Mouse (Mus musculus) Muller cell, postnatal 12 days (primary cell): ENCODE results near the gene Cherp.

Experiments used
- DNase-seq: peaks from one replicate; pipeline ENCODE4 v3.0.0-alpha.2; 2015; ENCODE audit errors: inconsistent ontology term

Cherp gene

DNA sequence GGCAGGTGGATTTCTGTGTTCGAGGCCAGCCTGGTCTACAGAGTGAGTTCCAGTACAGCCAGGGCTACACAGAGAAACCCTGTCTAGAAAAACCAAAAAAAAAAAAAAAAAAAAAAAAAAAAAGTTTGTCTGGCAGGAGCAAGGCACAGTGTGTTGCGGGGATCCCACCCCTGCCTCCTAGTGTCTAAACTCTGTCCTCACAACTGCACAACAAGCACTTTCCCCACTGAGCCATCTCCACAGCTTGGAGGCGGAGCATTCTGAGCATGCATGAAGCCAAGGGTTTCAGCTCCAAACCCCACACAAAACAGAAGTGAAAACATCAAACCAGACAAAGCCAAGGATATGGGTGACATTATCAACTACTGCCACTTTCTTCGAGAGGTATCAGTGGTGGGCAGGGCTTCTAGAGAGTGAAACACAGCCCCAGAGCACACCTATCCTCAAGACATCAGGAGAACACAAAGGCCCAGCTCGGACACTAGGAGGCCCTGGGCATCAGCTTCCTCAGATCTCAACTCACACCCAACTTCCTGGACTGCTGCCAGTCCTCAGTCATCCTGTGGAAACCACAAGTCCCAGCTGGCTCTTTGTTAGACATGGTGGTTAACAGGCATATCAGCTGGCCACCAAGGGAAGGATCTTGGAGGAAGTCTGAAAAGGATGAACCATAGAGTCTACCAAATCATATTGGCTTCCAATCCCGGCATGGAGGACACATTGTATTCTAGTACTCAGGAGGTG lies 10.6 kb upstream of the Cherp start:
- peak; percentile 66 for DNase-seq

DNA sequence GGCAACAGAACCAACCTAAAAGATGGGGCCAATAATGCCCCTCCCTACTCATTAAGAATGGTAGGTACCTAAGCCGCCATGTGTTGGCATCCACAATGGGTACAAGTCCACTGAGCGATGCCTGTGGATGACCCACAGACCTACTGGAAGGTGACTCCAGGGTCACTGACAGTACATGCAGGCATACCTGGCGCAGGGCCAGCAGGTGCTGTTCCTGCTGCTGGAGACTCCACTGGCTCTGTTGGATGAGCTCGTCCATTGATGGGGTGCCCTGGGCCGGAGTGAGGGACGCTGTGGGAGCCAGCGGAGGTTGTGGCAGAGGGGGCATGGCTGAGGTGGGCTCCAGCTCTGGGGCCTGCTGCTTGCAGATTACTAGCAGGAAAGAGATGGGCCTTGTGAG lies 4.3 kb downstream of the Cherp start:
- DNase-seq = no peak

- DNase-seq = no peak
These were observed 5.0 kb downstream of the Cherp start for GRCm38 (mm10) chr8:72469984-72470383.

GRCm38 (mm10) chr8:72469243-72469642 lies 5.8 kb downstream of the Cherp start:
- no peak for DNase-seq

DNA sequence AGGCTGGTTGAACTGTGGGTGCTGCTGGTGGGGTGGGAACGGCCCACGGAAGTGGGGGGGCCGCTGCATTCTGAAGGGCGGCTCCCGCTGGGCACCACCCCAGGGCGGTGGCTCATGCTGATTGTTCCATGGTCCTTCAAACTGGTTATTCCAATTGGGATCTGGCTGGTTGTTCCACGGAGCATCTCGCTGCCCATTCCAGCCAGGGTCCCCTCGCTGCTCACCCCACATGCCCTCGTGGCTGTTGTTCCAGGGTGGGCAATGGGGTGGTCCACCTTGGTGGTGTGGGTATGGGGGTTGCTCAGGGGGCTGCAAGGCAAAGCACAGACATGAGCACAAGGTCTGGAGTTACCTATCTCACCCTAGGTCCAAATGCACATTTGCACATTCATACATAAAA lies 10.8 kb downstream of the Cherp start:
- DNase-seq = no peak

DNA sequence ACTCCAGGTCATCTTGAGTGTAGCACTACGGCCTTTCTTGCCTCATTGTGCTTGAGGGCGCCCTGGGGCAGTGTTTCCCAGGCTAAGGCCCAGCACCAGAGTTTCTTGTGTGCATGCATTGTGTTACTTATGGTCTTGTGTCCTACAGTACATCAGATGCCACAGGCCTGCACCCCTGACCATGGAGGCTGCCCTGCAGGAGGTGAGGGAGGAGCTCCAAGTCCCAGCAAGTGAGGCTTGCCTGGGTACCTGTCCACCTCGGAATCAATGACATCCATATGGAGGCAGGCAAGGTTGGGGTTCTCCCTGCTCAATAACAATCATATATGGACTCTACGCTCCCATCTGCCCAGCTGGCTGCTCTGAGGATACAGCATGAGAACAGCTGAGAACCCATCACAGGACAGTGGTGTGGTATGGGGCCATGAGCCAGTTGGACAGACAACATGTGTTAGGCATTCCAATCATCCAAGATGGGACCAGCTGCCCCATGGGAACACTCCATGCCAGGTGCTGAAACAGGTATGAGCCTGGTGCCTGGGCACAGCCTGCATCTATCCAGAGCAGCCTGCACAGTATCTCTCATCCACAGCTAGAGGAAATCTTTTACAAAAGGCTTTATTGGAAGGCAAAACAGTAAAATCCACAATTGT lies 15.0 kb downstream of the Cherp start:
- no peak for DNase-seq

GRCm38 (mm10) chr8:72458457-72458856 lies 16.6 kb downstream of the Cherp start:
- DNase-seq = no peak

DNA sequence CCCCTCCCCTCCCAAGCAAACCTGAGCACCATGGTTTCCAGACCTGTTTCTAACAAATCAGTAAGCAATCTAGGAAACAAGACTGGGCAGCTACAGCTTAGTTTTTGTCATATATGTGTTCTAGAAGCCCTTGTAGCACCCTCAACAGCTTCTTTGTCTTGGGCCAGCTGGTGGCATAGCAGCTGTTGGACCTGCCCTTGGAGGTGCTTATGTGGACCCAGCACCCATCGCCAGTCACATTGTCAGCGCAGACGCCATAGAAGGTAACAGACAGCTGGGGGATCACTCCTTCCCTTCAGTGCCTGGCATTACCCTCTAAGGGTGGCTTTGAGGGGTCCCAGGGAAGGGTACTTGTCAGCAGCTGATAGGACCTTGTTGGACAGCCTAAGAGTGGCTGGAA lies 17.2 kb downstream of the Cherp start:
- DNase-seq = no peak

DNA sequence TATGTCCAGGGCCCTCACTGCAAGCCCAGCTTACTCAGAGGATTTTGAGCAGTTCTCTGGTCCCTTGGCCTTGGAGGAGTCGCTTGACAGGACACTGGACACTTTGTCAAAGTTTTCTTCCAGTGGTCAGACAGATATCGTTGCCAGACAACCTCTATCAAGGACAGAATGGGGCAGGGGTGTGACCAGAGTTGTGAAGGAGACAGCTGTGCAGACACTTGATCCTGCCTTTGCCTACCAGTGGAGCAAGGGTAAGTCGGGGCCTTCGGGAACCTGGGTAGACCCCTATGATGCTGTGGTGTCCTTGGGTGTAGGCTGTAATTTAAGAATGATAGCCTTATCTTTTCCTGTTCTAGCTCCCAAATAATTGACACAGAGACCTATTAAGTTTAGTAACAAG lies 19.7 kb downstream of the Cherp start:
- no peak for DNase-seq

GRCm38 (mm10) chr8:72453904-72454303 lies 21.1 kb downstream of the Cherp start:
- no peak for DNase-seq

DNA sequence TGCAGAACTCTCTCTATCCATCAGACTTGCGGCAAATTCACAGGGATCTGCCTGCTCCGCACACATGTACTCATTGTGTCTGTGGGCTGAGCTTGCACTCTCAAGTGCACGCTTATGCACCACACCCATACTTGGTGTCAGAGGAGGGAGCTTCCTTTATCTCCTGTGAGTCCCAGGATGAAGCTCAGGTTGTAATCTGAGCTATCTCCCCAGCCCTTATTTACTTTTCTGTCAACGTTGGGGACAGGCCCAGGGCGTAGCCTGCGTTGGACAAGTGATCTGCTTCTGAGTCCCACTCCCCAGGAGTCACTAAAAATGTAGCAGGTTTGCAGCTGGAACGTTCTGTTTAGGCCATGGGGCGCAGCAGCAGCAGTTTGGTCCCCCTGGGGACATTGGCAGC lies 23.5 kb downstream of the Cherp start:
- DNase-seq = no peak

DNA sequence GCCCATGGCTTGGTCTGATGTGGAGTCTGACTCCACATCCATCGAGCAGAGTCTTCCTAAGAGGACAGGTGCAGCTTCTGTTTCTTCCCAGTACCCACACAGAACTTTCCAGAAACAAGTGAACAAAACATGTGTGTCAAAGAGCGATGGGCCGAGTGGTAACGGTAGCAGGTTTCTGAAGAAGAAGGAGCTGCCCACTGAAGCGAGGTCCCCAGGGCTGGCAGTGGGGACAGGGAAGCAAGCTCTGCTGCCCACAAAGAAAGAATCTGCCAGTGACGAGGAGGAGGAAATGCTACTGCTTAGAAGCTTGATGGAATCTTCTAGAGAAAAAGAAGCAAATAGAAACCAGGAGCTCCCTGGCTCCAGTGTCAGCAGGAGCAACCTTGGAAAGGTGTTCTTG lies 30.0 kb downstream of the Cherp start:
- DNase-seq = peak; percentile 6

DNA sequence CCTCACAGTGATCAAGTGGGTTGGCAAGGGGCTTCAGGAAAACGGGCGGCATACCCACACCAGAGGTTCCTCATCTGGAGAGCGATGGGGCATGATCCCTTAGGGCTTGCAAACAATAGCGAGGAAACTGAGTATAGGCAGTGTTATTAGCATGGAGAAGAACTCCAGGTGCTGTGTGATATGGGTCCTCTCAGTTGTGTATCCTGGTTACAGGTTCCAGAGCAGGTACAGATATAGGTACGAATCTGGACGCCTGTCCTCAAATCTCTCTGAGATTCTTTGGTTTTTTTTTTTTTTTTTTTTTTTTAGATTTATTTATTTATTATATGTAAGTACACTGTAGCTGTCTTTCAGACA lies 31.1 kb downstream of the Cherp start:
- no peak for DNase-seq

DNA sequence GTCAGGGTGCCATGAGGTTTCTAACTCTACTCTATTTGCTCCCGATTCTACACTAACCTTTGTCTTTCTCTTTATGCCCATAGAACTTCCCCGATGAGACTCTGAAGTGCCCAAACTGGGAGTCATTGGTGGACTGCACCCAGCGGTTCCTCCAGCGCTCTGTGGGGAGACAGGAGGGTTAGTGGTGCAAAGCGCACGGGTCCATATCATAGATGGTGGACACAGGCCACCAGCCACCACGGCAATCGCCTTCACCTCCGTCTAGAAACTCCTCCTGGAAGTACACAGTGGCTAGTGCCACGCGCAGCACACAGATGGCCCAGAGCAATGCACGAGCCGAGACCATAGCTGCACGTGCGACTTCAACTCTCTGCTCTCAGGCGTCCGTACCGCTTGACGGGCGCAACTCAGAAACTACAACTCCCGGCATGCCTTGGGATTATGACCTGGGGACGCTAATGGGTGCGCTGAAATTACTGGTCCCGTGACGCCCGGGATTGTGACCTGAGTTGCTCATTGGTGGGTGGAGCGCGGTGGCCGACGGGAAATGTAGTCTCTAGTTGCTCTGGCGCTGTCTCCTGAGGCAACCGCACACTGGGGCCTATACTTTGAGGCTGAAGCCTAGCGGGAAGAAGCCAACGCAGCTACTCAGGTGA lies 31.6 kb downstream of the Cherp start, which contains the start of the genes Calr3 and 1700030K09Rik:
Calr3 (minus strand) TSS at position 533 of the 656 bp plus-strand sequence.
1700030K09Rik (plus strand) TSS at position 543 of the 656 bp plus-strand sequence.
- peak; percentile 98 for DNase-seq

GRCm38 (mm10) chr8:72438248-72439015 lies 36.6 kb downstream of the Cherp start:
- no peak for DNase-seq

DNA sequence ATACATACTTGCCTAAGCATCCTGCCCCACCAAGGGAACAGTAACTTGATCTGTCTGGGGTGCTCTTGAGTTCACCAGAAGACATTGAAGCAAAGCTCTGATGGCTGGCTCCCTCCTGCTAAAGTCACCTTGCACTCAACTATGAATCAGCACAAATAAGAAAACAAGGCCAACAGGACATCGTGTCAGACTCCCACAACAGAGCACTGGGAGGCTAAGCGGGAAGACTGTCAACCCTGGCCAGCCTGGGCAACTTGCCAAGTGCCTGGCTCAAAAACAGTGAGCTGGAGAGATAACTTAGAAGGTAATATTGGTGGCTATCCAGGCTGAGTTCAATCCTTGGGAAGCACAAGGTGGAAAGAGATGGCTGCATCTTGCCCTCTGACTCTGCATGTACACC lies 40.1 kb downstream of the Cherp start:
- DNase-seq = peak; percentile 42

- DNase-seq = no peak
These were observed 45.4 kb downstream of the Cherp start for GRCm38 (mm10) chr8:72429676-72430075.

GRCm38 (mm10) chr8:72422926-72423325 lies 52.1 kb downstream of the Cherp start:
- DNase-seq = no peak

DNA sequence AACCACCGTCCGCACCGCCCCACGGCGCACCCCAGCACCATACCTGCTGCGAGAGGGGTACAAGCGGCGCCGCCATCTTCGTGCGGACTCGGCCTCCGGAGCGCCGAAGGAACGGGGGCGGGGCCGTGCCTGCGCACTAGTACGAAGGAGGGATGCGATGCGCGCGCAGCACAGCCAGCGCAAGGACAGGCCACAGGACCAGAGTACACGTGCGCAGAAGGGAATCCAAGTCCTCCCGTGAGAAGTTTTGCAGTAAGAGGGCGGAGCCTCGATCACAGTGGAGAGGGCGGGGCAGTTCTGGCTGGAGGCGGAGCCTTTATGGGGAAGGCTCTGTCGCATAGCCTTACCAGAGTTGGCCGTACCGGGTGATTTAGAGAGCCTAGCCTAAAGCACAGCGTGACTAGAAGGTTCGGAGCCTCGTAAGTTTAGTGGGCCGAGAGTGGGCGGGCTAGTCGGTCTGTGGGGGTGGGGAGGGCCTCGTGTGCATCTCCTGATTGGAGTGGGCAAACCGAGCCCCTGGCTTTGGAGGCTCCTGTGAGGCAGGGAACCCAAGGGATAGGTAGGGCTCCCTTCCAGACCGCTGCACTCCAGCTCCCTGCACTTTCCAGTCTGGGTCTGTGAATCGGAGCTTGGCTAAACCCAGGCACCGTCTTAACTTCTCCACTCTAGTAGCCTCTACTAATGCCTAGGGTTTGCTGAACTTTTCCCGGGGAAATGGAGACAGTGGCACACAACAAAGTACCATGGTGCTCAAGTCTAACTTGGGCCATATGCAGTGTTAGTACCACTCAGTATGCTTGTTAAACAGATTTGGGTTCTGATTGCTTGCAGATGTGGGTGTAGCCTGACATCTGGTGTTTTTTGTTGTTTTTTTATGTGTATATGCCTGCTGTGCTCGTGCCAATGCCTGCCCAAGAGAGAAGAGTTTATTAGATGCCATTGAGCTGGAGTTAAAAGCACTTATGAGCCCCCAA lies 53.4 kb downstream of the Cherp start, which contains the start of gene Eps15l1:
Eps15l1 (minus strand) TSS at position 99 of the 974 bp plus-strand sequence.
- peak; percentile 98 for DNase-seq

- peak; percentile 54 for DNase-seq
These were observed 54.3 kb downstream of the Cherp start for GRCm38 (mm10) chr8:72420571-72421361.
